Mouse (Mus musculus): ENCODE data around the gene Gm21992.
"Not testable (repeated sequence)": the region's sequence is repeated elsewhere in the genome, so short reads cannot be mapped to it uniquely, and the experiment has no call there.

Gene Gm21992

DNA sequence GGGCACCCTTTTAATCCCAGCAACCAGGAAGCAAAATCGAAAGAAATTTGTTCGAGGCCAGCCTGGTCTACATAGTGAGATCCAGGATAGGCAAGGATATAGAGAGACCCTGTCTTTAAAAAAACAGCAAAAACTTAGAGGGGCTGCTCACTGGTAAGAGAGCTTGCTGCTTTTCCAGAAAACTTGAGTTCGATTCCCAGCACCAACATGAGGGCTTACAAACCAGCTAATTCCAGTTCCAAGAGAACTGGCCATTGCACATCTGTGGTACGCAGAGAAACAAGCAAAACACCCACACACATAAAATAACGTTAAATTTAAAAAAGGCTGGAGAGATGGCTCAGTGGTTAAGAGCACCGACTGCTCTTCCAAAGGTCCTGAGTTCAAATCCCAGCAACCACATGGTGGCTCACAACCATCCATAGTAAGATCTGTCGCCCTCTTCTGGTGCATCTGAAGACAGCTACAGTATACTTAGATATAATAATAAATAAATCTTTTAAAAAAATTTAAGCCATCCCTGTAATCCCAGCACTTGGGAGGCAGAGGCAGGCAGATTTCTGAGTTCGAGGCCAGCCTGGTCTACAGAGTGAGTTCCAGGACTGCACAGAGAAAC is 1.0 kb upstream of the Gm21992 start:
- not testable (repeated sequence) for DNase-seq

DNA sequence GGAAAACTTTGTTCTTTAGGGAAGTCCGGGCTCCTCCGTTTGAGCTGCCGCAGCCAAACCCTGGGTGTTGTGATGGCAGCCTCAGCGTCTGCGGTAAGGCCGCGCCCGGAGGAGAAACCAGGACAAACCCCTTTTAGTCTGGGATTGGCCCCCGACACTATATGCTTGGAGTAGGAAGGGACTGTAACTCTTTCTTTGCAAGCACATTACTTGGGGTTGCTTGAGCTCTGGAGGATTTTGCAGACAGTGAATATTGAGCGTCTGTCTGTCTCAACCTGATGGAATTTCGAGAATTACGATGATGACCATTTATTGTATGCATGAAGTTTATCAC is 464 bp upstream of the Gm21992 start:
- no peak for DNase-seq

DNA sequence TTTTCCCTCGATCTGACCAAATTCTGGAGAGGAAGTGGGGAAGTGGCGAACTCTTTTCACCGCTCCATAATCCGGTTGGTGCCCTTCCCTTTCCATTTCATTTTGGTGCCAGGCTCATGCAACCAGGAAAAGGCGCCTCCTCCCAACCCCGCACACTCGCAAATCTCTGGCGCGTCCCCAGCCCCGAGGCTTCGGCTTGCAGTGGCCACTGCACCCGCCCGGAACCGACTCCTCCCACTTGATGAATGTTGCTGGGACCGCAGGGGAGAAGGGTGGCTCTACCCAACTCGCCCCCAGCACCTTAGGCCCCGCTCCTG is 708 bp downstream of the Gm21992 start:
- DNase-seq: no peak

DNA sequence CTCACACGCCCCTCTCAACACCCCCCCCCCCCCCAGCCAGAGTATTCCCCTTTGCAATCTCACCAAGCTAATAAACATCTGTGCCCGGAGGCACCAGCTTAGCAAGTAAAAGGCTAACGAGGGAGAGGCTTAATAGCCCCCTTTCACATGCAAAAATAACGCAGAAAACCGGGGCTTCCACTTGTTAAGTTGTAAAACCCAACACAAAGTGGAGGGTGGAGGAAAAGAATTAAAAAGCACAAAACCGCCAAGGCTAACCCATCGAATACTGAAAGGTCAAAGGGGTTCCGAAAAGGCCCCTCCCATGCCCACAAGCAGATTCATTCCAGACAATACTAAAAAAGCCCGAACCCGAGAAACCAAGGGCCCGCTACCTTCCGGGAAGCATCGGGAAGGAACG is 1.1 kb downstream of the Gm21992 start:
- no peak for DNase-seq

DNA sequence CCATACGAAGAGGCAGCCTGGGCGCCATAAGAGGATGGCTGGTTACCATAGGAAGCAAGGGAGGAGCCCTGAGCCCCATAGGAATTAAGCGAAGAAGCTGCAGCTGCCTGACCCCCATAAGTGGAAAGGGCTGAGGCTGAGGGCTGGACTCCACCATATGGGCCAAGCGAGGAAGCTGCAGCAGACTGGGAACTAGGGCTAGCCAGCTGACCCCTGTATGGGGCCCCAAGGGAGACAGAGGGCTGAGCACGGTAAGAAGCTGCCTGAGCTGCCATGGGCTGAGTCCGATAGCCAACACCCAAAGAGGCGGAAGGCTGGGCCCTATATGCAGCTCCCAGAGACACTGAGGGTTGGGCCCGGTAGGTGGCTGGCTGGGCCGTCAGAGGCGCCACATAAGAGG is 8.1 kb downstream of the Gm21992 start:
- DNase-seq: no peak

DNA sequence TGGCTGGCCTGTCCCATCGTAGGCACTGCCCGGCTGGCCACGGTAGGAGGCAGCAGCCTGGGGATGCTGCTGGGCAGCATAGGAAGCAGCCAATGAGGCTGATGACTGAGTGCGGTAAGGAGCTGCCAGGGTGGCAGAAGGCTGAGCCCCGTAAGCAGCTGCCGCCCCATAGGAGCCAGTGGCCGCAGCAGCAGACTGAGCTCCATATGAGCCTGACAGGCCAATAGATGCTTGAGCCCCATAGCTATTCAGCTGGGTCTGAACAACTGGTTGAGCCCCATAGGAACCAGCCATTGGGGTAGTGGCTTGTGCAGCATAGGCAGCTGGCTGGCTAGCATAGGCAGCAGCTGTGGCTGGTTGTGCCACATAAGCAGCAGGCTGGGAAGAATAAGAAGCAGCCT is 8.7 kb downstream of the Gm21992 start:
- DNase-seq: peak; percentile 51

DNA sequence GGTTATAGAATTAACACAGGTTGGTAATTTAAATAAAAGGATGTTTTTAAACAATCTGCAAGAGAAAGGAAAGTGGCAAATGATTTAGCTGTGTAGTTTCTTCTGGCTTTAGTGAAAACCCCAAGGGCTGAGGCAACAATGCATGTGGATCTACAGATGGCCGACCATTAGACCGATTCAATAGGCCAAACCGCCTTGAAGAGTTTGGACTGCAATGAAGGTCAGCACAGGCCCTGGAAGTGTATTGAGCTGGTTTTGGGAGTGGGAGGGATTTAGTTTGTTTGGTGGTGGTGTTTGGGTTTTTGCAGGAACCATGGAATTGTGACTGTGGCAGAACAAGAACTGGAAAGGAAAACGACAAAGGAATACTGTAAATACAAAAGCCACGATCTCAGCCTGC is 12.3 kb downstream of the Gm21992 start:
- DNase-seq: no peak

DNA sequence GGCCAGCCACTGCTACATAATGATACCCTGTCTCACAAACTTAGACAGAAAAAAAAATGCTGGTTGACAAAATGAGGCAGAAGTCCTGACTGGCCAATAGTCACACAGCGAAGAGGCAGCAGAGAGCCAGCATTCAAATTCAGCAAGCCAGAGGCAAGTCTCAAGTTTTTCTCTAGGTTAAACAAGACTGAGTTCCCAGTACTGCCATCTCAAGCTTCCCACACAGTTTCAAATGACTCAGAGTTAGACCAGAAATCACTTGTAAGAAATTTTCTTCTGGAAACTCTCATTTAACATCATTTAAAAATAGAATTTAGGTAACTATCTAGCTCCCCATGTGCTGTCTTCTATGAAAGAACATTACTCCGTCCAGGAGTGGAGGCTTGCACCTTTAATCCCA is 13.6 kb downstream of the Gm21992 start:
- no peak for DNase-seq

DNA sequence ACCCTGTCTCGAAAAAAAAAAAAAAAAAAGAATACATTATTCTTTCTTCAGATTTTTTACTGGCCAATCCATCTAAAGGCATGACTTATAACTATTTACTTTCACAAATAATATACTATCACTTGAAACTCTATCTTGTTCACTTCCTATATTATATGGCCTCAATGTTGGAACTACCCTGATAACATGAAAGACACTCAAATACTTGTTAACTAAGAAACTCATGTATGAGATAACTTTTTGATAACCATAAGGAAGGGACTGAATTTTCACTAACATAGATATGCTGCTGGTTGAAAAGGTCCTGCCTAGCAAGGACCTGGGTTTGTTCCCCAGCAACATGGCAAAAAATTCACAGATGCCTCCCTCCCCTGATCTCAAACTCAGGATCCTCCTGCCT is 15.5 kb downstream of the Gm21992 start:
- DNase-seq: no peak

DNA sequence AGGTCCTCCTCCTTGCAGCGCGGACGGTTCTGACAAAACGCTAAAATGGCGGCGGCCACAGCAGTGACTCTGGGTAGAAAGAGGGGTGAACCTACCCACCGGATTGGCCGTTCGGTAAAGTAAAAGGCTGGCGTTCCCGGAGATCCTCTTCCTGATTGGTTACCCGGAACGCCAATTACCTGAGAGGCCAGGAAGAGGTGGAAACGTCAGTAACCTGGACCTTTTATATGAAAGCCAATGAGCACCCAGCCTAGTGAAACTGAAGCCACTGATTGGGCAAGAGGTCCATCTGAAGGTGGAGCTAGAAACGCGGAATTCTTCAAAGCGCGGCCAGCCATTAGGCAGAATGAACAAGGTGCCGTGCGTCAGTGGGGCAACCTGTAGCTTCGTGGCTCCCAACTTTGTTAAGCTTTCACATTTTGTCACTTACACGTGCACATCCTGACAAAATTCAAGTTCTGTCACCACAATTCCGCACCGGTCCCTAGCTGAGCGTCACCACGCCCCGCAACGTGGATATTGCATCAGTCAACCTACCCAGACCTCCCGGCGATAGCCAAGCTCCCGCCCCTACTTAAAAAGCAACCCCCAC is 17.5 kb downstream of the Gm21992 start, which contains the start of gene Rbm4:
Gene Rbm4 (minus strand): TSS at position 71 of the 592 bp plus-strand sequence.
- DNase-seq: peak; percentile 98

DNA sequence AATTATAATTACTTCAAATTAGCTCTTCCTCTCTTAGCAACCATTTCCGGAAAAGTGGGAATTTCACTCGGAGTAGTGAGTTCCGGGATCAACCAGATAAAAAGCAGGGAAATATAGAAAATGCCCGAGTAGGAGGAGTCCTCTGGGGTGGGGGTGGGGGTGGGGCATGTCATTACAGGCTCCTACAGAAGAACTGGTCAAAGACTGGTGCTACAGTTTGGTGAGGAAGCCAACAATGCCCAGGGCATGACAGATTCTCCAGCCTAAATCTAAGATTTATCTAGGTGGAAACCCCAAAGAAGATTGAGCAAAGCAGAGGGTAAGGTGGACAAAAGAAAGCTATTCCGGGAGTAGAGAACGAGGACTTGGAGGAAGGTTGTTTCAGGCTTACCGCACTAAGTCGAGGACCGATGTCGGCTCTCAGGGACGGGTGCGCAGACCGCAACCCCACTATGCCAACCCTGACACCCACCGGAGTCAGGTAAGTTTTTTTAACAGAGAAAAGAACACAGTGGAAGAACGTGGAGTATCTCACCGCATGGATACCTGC is 18.1 kb downstream of the Gm21992 start:
- DNase-seq: no peak

DNA sequence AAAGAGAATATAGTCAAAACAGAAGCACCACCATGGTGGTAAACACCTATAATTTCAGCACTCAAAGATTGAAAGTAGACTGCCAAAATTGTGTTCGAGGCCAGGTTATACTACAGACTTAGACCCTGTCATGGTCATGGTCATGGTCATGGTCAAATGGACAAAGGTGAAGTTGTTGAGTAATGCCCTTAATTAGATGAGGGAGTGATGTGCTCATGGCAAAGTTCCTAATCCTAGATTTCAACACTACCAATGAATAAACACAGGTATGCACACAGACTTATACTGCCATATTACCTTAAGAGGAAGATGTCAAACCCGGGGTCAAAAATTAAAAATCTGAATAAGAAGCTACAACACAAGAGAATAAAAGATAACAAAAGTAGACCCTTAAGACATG is 25.1 kb downstream of the Gm21992 start:
- no peak for DNase-seq

DNA sequence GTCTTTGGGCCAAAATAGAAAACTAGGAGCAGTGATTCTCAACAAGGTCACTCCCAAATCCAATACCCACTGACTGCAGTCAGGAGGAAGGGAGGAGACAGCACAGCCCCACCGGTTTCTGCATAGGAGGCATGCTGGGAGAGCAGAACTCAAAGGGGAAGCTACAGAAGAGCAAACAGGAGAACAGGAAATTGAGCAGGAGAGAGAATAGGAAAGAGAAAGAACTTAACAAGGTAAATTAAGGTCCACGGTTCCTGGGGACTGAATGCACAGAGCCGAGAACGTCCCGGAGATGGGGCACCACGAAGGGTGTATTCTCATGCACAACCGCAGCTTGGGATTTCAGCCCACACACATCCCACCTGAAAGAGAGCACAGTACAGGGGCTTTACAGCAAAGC is 26.2 kb downstream of the Gm21992 start:
- DNase-seq: no peak

DNA sequence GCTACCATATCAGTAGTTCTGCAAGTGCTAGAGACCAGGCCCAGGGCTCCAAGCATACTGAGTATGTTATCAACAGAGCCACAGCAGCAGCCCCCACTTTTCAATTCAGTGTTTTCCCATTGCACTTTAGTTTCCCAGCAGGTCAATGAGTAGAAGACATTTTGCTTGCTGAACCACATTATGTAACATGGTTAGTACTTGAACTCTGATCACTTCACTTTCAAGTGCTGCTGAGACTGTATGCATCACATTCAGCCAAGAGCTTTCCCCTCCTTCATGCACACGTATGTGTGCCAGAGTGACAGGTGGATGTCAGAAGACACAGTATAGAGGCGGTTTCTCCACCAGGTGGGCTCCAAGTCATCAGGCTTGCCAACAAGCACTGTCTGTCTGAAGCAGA is 28.5 kb downstream of the Gm21992 start:
- DNase-seq: no peak

DNA sequence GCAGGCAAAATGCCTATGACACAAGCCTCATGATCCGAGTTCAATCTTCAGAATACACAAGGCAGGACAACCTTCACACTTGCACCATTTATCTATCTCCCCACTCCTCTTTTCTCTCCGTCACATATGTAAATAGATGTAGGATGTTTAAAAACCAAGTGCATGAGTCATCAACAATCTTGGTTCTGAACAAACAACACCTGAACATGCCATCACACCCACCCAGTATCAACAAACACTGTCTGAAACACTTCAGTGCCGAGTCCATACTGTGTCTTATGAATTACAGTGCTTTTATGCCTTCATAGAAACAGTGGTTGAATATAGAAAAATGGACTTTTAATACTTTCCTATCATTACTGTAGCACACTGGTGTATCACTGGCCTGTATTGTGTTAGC is 38.6 kb downstream of the Gm21992 start:
- no peak for DNase-seq

DNA sequence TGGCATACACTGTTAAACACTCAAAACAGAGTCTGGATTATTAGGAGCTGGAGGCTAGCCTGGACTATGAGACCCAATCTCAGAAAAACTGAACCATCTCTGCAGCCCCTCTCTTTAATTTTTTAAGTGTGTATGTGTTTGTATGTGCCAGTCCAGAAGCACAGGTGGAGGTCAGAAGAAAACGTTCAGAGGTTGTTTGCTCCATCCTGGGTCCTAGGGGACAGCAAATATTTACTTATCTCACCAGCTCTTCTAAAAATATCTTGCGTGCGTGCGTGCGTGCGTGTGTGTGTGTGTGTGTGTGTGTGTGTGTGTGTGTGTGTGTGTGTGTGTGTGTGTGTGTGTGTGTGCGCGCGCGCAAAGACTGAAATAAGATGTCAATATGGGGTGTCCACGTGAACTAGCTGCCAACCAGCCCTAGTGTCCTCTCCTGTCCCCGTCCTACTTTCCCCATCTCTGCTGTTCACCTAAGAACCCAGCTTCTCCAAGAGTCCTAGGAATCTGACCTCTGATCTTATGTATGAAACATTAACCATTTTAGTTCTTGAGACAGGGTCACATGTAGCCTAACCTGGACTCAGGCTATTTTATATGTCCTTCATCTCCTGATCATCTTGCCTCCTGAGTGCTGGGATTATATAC is 43.8 kb downstream of the Gm21992 start:
- DNase-seq: no peak

DNA sequence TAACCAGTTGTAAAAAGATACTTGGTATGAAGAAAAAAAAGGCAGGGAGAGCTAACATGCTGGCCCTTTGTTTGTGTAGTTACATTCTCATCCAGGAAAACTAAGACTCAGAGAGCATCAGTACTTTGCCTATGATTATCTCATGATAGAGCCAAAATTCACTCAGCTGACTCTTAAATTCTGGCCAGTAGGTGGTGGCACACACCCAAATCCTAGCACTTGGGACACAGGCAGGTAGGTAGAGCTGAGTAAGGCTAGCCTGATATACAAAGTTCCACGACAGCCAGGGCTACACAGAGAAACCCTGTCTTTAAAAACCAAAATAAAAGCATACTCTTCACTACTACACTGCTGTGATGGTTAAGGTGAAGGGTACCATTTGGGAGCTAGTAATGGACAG is 48.5 kb downstream of the Gm21992 start:
- DNase-seq: no peak

DNA sequence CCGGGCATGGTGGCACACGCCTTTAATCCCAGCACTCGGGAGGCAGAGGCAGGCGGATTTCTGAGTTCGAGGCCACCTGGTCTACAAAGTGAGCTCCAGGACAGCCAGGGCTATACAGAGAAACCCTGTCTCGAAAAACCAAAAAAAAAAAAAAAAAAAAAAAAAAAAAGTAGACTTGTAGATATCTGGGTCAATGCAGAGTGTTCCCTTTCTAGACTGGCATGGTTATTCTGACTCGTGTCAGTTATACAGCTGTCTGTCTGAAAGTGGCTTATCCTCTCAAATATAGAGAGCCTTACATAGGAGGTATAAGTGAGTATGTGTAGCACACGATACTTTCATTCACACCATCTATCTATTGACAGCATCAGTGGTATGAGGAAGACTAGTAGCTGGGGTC is 50.9 kb downstream of the Gm21992 start:
- not testable (repeated sequence) for DNase-seq

DNA sequence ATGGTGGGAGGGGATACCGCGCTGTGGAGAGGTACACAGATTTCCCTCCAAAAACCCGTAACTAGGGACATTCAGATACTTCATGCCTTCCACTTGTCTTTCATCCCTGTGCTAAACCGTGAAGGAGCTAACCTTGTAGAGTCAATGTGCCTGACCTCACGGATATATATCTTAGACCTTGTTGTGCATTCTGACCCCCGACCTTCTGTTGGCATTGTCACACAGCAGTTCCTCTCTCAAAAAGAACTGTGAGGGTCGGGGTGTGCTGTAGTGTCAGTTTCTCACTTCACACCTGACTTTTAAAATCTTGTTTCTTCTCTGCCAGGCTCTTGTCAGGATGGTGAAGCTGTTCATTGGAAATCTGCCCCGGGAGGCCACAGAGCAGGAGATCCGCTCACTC is 54.5 kb downstream of the Gm21992 start:
- no peak for DNase-seq

DNA sequence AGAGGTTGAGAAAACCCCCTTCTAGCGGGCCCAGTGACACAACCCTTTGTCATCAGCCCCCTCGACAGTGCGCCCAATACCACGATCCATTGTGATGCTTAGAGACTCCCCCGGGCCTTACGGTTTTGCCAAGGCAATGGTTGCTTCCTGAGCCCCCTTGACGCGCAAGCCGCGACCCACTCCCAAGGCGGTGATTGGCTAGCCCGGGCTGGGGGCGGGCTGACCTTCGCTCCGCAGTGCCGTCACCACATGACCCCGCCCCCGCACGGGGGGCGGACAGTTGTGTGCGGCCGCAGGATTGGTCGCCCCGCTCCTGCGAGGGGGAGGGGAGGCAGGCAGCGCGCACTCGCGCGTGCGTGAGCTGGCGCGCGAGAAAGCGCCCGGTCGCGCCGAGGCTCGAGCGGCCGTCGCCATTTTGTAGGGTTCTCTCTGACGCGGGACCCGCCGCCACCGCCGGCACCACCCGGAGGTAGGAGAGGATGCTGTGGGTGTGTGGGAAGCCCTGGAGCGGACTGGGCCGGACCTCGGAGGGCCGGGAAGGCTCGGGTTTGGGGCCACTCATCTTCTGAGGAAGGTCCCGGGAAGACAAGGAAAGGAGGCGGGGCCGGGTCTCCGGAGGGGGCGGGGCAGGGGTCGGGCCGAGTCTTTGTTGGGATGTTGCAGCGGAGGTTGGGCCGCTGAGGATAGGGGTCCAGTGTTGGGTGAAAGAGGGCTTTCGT is 55.1 kb downstream of the Gm21992 start, which contains the start of gene Rbm4b:
Gene Rbm4b (plus strand): TSS at position 305 of the 719 bp plus-strand sequence.
- DNase-seq: peak; percentile 97

DNA sequence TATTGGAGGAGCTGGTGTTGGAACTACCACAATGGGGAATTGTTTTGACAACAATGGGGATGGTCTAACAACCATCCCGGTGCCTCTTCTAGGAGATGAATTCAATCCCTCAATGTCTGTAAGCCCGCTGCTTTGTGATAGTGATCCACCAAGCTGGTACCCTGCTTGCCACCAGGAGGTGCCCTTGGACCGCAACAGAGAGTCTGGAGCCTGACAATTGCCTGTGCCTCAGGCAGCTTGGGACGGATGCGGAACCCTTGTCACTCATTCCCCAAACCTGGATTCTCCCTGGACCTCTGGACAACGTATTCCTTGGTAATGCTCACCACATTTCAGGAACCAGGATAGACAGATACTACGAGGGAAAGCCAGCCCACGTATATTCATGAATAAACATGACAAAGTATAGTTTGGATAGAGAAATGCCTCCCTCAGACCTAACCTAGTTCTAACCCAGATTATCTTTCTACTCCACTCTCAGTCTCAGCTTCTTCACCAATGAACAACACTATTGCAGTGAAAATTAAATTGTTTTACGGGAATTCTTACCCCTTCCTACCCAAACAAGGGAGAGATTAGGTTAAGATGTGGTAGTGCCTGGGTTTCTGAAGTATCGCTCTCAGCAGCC is 55.7 kb downstream of the Gm21992 start:
- DNase-seq: peak; percentile 91

DNA sequence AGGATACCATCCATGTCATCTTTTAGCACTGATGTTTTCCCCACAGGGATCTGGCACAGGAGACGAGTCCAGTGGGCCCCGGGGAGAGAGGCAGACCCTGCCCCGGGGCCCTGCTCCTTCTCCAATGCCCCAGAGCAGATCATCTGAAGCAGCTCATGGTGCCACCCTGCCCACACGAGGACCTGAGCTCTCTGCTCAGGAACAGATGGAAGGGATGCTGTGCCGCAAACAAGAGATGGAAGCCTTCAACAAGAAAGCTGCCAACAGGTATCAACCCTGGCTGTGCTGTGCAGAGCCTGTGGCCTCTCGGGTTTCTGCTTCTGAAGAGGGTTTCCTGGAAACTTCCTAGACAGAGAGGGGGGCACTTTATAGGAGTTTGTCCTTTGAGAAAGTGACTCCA is 61.4 kb downstream of the Gm21992 start:
- DNase-seq: no peak

DNA sequence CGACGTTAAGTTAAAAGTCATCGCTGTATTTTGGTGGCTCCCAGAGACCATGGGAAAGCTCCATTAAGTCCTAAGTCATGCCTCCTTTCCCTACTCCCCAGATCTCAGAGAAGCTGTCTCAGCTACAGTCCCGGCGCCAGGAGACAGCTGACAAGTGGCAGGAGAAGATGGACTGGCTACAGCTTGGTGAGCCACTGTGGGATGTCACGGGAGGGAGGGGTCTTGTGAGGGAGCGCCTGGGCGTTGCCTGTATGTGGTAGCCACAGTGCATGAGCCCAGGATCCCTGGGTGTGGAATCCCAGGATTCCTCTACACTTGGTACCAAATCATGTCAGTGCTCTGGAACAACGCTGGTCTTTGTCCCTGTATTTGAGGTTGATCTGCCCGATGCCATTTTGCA is 62.9 kb downstream of the Gm21992 start:
- no peak for DNase-seq
